9 mouse cellular contexts compared by ENCODE assay signal in genomic region chr9:119035836-119036235, GRCm38 (mm10). TPM values are rescaled to one million over a fixed set of nuclear protein-coding genes. Genes with fewer than 3 reads are reported as not detected.
DNase-seq lines count a peak whose midpoint lies in the region; ATAC-seq lines count a peak whose summit lies in the region.
"Had no signal": no experiment of that assay in that cellular context is flagged by ENCODE, and none has a peak within 500 bp of the region (broad histone marks: within the 10 kb centered on the region; RNA-seq: fewer than 3 reads in every experiment).

No protein-coding gene starts in this region.

- H3K36me3 ChIP-seq in hindbrain, embryonic 16.5 days (ENCODE audit: control insufficient read depth, insufficient read depth, low read length) = 0 out of 2 replicates have a peak, but pooled peaks cover 7% of the 10 kb centered on the region
- H3K36me3 ChIP-seq in hindbrain, embryonic 12.5 days = no peaks in the 10 kb centered on the region; the same call in 1 of the 2 replicates
- H3K36me3 ChIP-seq in limb, embryonic 13.5 days = peaks cover 56% of the 10 kb centered on the region

- 0 out of 2 replicates have a peak overlapping the region, but pooled peaks have one; percentile 32 for H3K27ac ChIP-seq in hindbrain, embryonic 16.5 days (ENCODE audit: low read depth, low read length)
- no peak overlapping the region for H3K27ac ChIP-seq in hindbrain, embryonic 12.5 days
- peak overlapping the region; percentile 15; the same call in 1 of the 2 replicates for H3K27ac ChIP-seq in limb, embryonic 13.5 days

- no peak for ATAC-seq in hindbrain, embryonic 16.5 days
- ATAC-seq in hindbrain, embryonic 12.5 days (ENCODE audit: low FRiP score) = no peak
- ATAC-seq in limb, embryonic 13.5 days (ENCODE audit: low FRiP score, low read depth) = no peak

- no peaks in the 10 kb centered on the region for H3K9me3 ChIP-seq in hindbrain, embryonic 16.5 days (ENCODE audit: control insufficient read depth, low read length)
- no peaks in the 10 kb centered on the region for H3K9me3 ChIP-seq in hindbrain, embryonic 12.5 days (replicated peaks)
- H3K9me3 ChIP-seq in limb, embryonic 13.5 days = no peaks in the 10 kb centered on the region

- WGBS in hindbrain, embryonic 16.5 days = 60% methylated on average over 7 of the region's 7 CpGs
- 75% methylated on average over 7 of the region's 7 CpGs for WGBS in hindbrain, embryonic 12.5 days
- WGBS in limb, embryonic 13.5 days = 79% methylated on average over 7 of the region's 7 CpGs

- no peak overlapping the region for H3K4me3 ChIP-seq in hindbrain, embryonic 16.5 days (ENCODE audit: low read length)
- H3K4me3 ChIP-seq in hindbrain, embryonic 12.5 days = no peak overlapping the region
- no peak overlapping the region for H3K4me3 ChIP-seq in limb, embryonic 13.5 days

- no peaks in the 10 kb centered on the region for H3K27me3 ChIP-seq in hindbrain, embryonic 16.5 days (replicated peaks; ENCODE audit: control insufficient read depth, insufficient read depth, low read length)
- no peaks in the 10 kb centered on the region for H3K27me3 ChIP-seq in hindbrain, embryonic 12.5 days
- no peaks in the 10 kb centered on the region for H3K27me3 ChIP-seq in limb, embryonic 13.5 days

- peak; percentile 93 for DNase-seq in adrenal gland, adult 2 months
- DNase-seq in heart, adult 18-20 months = peak; percentile 88 to 93
- no peak for DNase-seq in c-Kit-positive CD71-positive TER-119-positive erythroid progenitor cells, embryonic 14.5 days (ENCODE audit: low spot score)
- DNase-seq in spleen, postnatal 10 days (ENCODE audit: low spot score in 2 of 2) = no peak
- DNase-seq in layer of hippocampus, adult 9-11 months = no peak

- no peak overlapping the region for H3K9ac ChIP-seq in hindbrain, embryonic 16.5 days (ENCODE audit: low read depth, low read length)
- H3K9ac ChIP-seq in hindbrain, embryonic 12.5 days = no peak overlapping the region
- H3K9ac ChIP-seq in limb, embryonic 13.5 days = no peak overlapping the region

- peaks cover 40% of the 10 kb centered on the region for H3K4me1 ChIP-seq in hindbrain, embryonic 16.5 days (ENCODE audit: control insufficient read depth, insufficient read depth, low read depth, low read length)
- H3K4me1 ChIP-seq in hindbrain, embryonic 12.5 days = peaks cover 46% of the 10 kb centered on the region
- peaks cover 75% of the 10 kb centered on the region for H3K4me1 ChIP-seq in limb, embryonic 13.5 days

- no peak overlapping the region for H3K4me2 ChIP-seq in hindbrain, embryonic 16.5 days (ENCODE audit: low read length)
- H3K4me2 ChIP-seq in hindbrain, embryonic 12.5 days (replicated peaks) = no peak overlapping the region
- H3K4me2 ChIP-seq in limb, embryonic 13.5 days (replicated peaks) = no peak overlapping the region

RNA-seq across cellular contexts. Expression of gene Vill, which starts 16.7 kb away (rescaled TPM):
- polyA plus RNA-seq in hindbrain, embryonic 16.5 days (2015; fragmentation: Nextera tagmentation; extraction: Ambion mirVana) = 4.7 and 5.0 TPM in 2 replicates
- 13.8 and 14.9 TPM in 2 replicates for polyA plus RNA-seq in hindbrain, embryonic 12.5 days (2016; fragmentation: Nextera tagmentation; extraction: Ambion mirVana)
- total RNA-seq in adrenal gland, adult 2 months (2021) = 1 to 10 TPM; 1.5 to 2.0 TPM
- polyA plus RNA-seq in adrenal gland, adult 2 months (2012; rRNA removed) = 3.4 and 4.2 TPM in 2 replicates
- 1 to 10 TPM in 1 of 2 experiments, under 1 TPM in 1; 0.42 to 1.3 TPM for total RNA-seq in heart, adult 18-20 months (2021)
- 31.6 and 35.2 TPM in 2 replicates for polyA plus RNA-seq in limb, embryonic 13.5 days (2015; fragmentation: Nextera tagmentation; extraction: Ambion mirVana)

RNA-seq across cellular contexts. Expression of gene Plcd1, which starts 57.5 kb away (rescaled TPM):
- 20.7 and 22.4 TPM in 2 replicates for polyA plus RNA-seq in hindbrain, embryonic 16.5 days (2015; fragmentation: Nextera tagmentation; extraction: Ambion mirVana)
- 33.7 and 35.6 TPM in 2 replicates for polyA plus RNA-seq in hindbrain, embryonic 12.5 days (2016; fragmentation: Nextera tagmentation; extraction: Ambion mirVana)
- 10 to 100 TPM in 1 of 2 experiments, 1 to 10 TPM in 1; 4.8 to 20.7 TPM for total RNA-seq in adrenal gland, adult 2 months (2021)
- polyA plus RNA-seq in adrenal gland, adult 2 months (2012; rRNA removed) = 16.6 and 17.5 TPM in 2 replicates
- 10 to 100 TPM; 14.1 to 16.5 TPM for total RNA-seq in heart, adult 18-20 months (2021)
- 33.6 and 35.5 TPM in 2 replicates for polyA plus RNA-seq in limb, embryonic 13.5 days (2015; fragmentation: Nextera tagmentation; extraction: Ambion mirVana)
- total RNA-seq: MEL had no signal

Comparison
In these comparisons a context has a peak if more than half of its experiments do, and no peak if none do; other contexts are left out.
1. DNase-seq: peak in adrenal gland, adult 2 months (single experiment) and heart, adult 18-20 months (2 of 2); none in c-Kit-positive CD71-positive TER-119-positive erythroid progenitor cells, embryonic 14.5 days (single experiment), spleen, postnatal 10 days (0 of 2) and layer of hippocampus, adult 9-11 months (single experiment).